In genomic region chr7:25380392-25381283, GRCm38 (mm10) we compare ENCODE assay signal across 10 mouse cellular contexts. TPM values are rescaled to one million over a fixed set of nuclear protein-coding genes. Genes with fewer than 3 reads are reported as not detected.
DNase-seq lines count a peak whose midpoint lies in the region; ATAC-seq and TF ChIP-seq lines count a peak whose summit lies in the region.
"Had no signal": no experiment of that assay in that cellular context is flagged by ENCODE, and none has a peak within 500 bp of the region (broad histone marks: within the 10 kb centered on the region; RNA-seq: fewer than 3 reads in every experiment).

No protein-coding gene starts in this region.

- peak overlapping the region; percentile 45 for H3K4me3 ChIP-seq in kidney, embryonic 16.5 days (ENCODE audit: low read length)
- H3K4me3 ChIP-seq in forebrain, embryonic 13.5 days, result no peak overlapping the region
- H3K4me3 ChIP-seq in limb, embryonic 14.5 days (replicated peaks; ENCODE audit: low read length), result peak overlapping the region; percentile 38; the same call in 1 of the 2 replicates
- H3K4me3 ChIP-seq in stomach, embryonic 15.5 days (replicated peaks), result no peak overlapping the region

- ATAC-seq in kidney, embryonic 16.5 days (ENCODE audit: low FRiP score, low TSS enrichment), result no peak
- ATAC-seq in forebrain, embryonic 13.5 days, result no peak
- ATAC-seq in limb, embryonic 14.5 days (ENCODE audit: low FRiP score, low read depth), result 0 out of 2 replicates have a peak, but pooled peaks have one; percentile 1
- ATAC-seq in stomach, embryonic 15.5 days (ENCODE audit: insufficient read depth, low FRiP score, low read depth), result no peak

- H3K27me3 ChIP-seq in kidney, embryonic 16.5 days (ENCODE audit: insufficient read depth, low read length), result no peaks in the 10 kb centered on the region
- peaks cover 11% of the 10 kb centered on the region for H3K27me3 ChIP-seq in forebrain, embryonic 13.5 days
- no peaks in the 10 kb centered on the region for H3K27me3 ChIP-seq in limb, embryonic 14.5 days (ENCODE audit: control insufficient read depth, insufficient read depth, low read length)
- H3K27me3 ChIP-seq in stomach, embryonic 15.5 days (replicated peaks), result no peaks in the 10 kb centered on the region

- H3K27ac ChIP-seq in kidney, embryonic 16.5 days (ENCODE audit: low read length), result no peak overlapping the region
- H3K27ac ChIP-seq in forebrain, embryonic 13.5 days, result no peak overlapping the region
- no peak overlapping the region for H3K27ac ChIP-seq in limb, embryonic 14.5 days (replicated peaks; ENCODE audit: low read depth, low read length)
- no peak overlapping the region for H3K27ac ChIP-seq in stomach, embryonic 15.5 days

- WGBS in kidney, embryonic 16.5 days, result 70% methylated on average over 18 of the region's 18 CpGs
- WGBS in forebrain, embryonic 13.5 days, result 58% methylated on average over 18 of the region's 18 CpGs
- WGBS in limb, embryonic 14.5 days, result 63% methylated on average over 18 of the region's 18 CpGs
- WGBS in stomach, embryonic 15.5 days, result 67% methylated on average over 18 of the region's 18 CpGs

- no peak for DNase-seq in kidney, postnatal 36 days
- no peak for DNase-seq in limb, embryonic 14.5 days (ENCODE audit: low spot score)
- DNase-seq in right cerebral cortex, postnatal 36 days (ENCODE audit: low spot score in 2 of 2), result no peak
- DNase-seq in cerebellum, postnatal 36 days, result no peak
- DNase-seq in natural killer cell, adult 2 months (ENCODE audit: low spot score in 2 of 2), result no peak

- H3K36me3 ChIP-seq in kidney, embryonic 16.5 days (ENCODE audit: insufficient read depth, low read length), result peaks cover 19% of the 10 kb centered on the region
- peaks cover 46% of the 10 kb centered on the region for H3K36me3 ChIP-seq in forebrain, embryonic 13.5 days (ENCODE audit: poor library complexity, severe bottlenecking)
- H3K36me3 ChIP-seq in limb, embryonic 14.5 days (ENCODE audit: control insufficient read depth, insufficient read depth, low read length), result peaks cover 35% of the 10 kb centered on the region
- peaks cover 16% of the 10 kb centered on the region for H3K36me3 ChIP-seq in stomach, embryonic 15.5 days

- H3K9me3 ChIP-seq in kidney, embryonic 16.5 days (ENCODE audit: low read length), result no peaks in the 10 kb centered on the region
- no peaks in the 10 kb centered on the region for H3K9me3 ChIP-seq in forebrain, embryonic 13.5 days (replicated peaks)
- no peaks in the 10 kb centered on the region for H3K9me3 ChIP-seq in limb, embryonic 14.5 days (ENCODE audit: control insufficient read depth, low read length)
- no peaks in the 10 kb centered on the region for H3K9me3 ChIP-seq in stomach, embryonic 15.5 days

- TF ChIP-seq POLR2A in limb, embryonic 14.5 days (IDR thresholded peaks at IDR 0.05; ENCODE audit: borderline replicate concordance, extremely low read depth, insufficient read depth, insufficient read length), result no peak

- H3K4me2 ChIP-seq in kidney, embryonic 16.5 days (replicated peaks; ENCODE audit: low read depth, low read length), result peak overlapping the region; percentile 78
- H3K4me2 ChIP-seq in forebrain, embryonic 13.5 days, result peak overlapping the region; percentile 62
- peak overlapping the region; percentile 74 for H3K4me2 ChIP-seq in limb, embryonic 14.5 days (replicated peaks; ENCODE audit: low read depth, low read length, severe bottlenecking)
- peak overlapping the region; percentile 77 for H3K4me2 ChIP-seq in stomach, embryonic 15.5 days

- peaks cover 16% of the 10 kb centered on the region for H3K4me1 ChIP-seq in kidney, embryonic 16.5 days (ENCODE audit: insufficient read depth, low read length)
- peaks cover 18% of the 10 kb centered on the region for H3K4me1 ChIP-seq in forebrain, embryonic 13.5 days
- peaks cover 19% of the 10 kb centered on the region for H3K4me1 ChIP-seq in limb, embryonic 14.5 days (ENCODE audit: control insufficient read depth, insufficient read depth, low read length)
- peaks cover 23% of the 10 kb centered on the region for H3K4me1 ChIP-seq in stomach, embryonic 15.5 days

- H3K9ac ChIP-seq in kidney, embryonic 16.5 days (replicated peaks; ENCODE audit: low read length), result peak overlapping the region; percentile 66; the same call in 1 of the 2 replicates
- no peak overlapping the region for H3K9ac ChIP-seq in forebrain, embryonic 13.5 days
- H3K9ac ChIP-seq in limb, embryonic 14.5 days (ENCODE audit: low read depth, low read length, severe bottlenecking), result peak overlapping the region; percentile 44; the same call in 1 of the 2 replicates
- H3K9ac ChIP-seq in stomach, embryonic 15.5 days, result no peak overlapping the region

RNA-seq across cellular contexts. Expression of gene Cnfn, which starts 11.1 kb away (rescaled TPM):
- 1.4 TPM in 1 of 2 replicates, not detected in the other for polyA plus RNA-seq in kidney, embryonic 16.5 days (2015; fragmentation: Nextera tagmentation; extraction: Ambion mirVana)
- polyA plus RNA-seq in forebrain, embryonic 13.5 days (2015; fragmentation: Nextera tagmentation; extraction: Ambion mirVana), result not detected in 2 replicates
- 3.3 and 4.5 TPM in 2 replicates for polyA plus RNA-seq in limb, embryonic 14.5 days (2012; rRNA removed)
- 16.7 and 31.8 TPM in 2 replicates for polyA plus RNA-seq in limb, embryonic 14.5 days (2014; fragmentation: Nextera tagmentation; extraction: Ambion mirVana)
- 107 and 419 TPM in 2 replicates for polyA plus RNA-seq in stomach, embryonic 15.5 days (2015; fragmentation: Nextera tagmentation; extraction: Ambion mirVana)
- polyA plus RNA-seq: gonadal fat pad, adult 2 months had no signal

RNA-seq across cellular contexts. Expression of gene Lipe, which starts 17.9 kb away (rescaled TPM):
- polyA plus RNA-seq in kidney, embryonic 16.5 days (2015; fragmentation: Nextera tagmentation; extraction: Ambion mirVana), result 11.2 and 11.9 TPM in 2 replicates
- 10.6 and 11.9 TPM in 2 replicates for polyA plus RNA-seq in forebrain, embryonic 13.5 days (2015; fragmentation: Nextera tagmentation; extraction: Ambion mirVana)
- 10.4 and 17.0 TPM in 2 replicates for polyA plus RNA-seq in limb, embryonic 14.5 days (2012; rRNA removed)
- polyA plus RNA-seq in limb, embryonic 14.5 days (2014; fragmentation: Nextera tagmentation; extraction: Ambion mirVana), result 3.5 and 4.1 TPM in 2 replicates
- polyA plus RNA-seq in stomach, embryonic 15.5 days (2015; fragmentation: Nextera tagmentation; extraction: Ambion mirVana), result 8.3 and 8.4 TPM in 2 replicates

RNA-seq across cellular contexts. Expression of gene Cxcl17, which starts 32.0 kb away (rescaled TPM):
- polyA plus RNA-seq in kidney, embryonic 16.5 days (2015; fragmentation: Nextera tagmentation; extraction: Ambion mirVana), result 0.65 and 1.0 TPM in 2 replicates
- 0.40 and 0.45 TPM in 2 replicates for polyA plus RNA-seq in forebrain, embryonic 13.5 days (2015; fragmentation: Nextera tagmentation; extraction: Ambion mirVana)
- polyA plus RNA-seq in limb, embryonic 14.5 days (2012; rRNA removed), result not detected in 2 replicates
- polyA plus RNA-seq in limb, embryonic 14.5 days (2014; fragmentation: Nextera tagmentation; extraction: Ambion mirVana), result 0.28 TPM in 1 of 2 replicates, not detected in the other
- polyA plus RNA-seq in stomach, embryonic 15.5 days (2015; fragmentation: Nextera tagmentation; extraction: Ambion mirVana), result 0.36 and 0.42 TPM in 2 replicates
- polyA plus RNA-seq: gonadal fat pad, adult 2 months; small intestine, adult 2 months had no signal

Comparison
In these comparisons a context has a peak if more than half of its experiments do, and no peak if none do; other contexts are left out.
1. H3K4me3 ChIP-seq: peak in kidney, embryonic 16.5 days (single experiment) and limb, embryonic 14.5 days (single experiment); none in forebrain, embryonic 13.5 days (single experiment) and stomach, embryonic 15.5 days (single experiment).
2. H3K9ac ChIP-seq: peak in kidney, embryonic 16.5 days (single experiment) and limb, embryonic 14.5 days (single experiment); none in forebrain, embryonic 13.5 days (single experiment) and stomach, embryonic 15.5 days (single experiment).
3. Peak in every context shown above with its lines, with median percentiles within 50 percentile points of each other: H3K4me2 ChIP-seq.